Mouse (Mus musculus) left cerebral cortex, adult 8-10 months (tissue): ENCODE results near the gene Srpk2. TPM values are rescaled to one million over a fixed set of nuclear protein-coding genes. Genes with fewer than 3 reads are reported as not detected.
A peak's percentile ranks its signal among the peaks of the same experiment; 100 is the strongest.
"Not testable (repeated sequence)": the region's sequence is repeated elsewhere in the genome, so short reads cannot be mapped to it uniquely, and the experiment has no call there.

Experiments used
- DNase-seq, 2 experiments: peaks; one replicate each; pipeline ENCODE4 v3.0.0; 2022; ENCODE audit warnings: low spot score in 2 of 2
- total RNA-seq, 4 experiments: library from RNA; stranded (reverse); gene quantifications; 2 replicates each; pipeline ENCODE4 v1.2.4; 2022

The Srpk2 gene
- total RNA-seq, 4 experiments from 2014 or later: 175 to 211 (median 194) TPM

DNA sequence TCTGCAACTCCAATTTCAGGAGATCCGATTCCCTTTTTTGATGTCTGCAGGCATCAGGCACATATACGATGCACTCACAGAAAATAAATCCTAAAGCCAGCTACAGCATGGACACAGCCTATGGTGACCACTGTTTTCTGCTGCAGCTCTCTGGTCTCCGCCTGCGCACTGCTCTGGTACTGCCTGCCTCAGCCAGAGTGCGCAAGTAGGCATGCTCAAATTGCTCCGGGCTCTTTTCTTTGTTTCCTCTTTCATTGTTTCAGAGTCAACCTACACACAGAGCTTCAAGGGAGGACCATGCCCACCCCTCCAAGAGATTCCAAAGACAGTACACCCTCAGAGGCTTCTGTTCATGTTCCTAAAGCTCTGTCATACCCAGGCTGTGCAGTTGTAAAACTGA is 175.8 kb downstream of the Srpk2 start:
- no peak for DNase-seq

DNA sequence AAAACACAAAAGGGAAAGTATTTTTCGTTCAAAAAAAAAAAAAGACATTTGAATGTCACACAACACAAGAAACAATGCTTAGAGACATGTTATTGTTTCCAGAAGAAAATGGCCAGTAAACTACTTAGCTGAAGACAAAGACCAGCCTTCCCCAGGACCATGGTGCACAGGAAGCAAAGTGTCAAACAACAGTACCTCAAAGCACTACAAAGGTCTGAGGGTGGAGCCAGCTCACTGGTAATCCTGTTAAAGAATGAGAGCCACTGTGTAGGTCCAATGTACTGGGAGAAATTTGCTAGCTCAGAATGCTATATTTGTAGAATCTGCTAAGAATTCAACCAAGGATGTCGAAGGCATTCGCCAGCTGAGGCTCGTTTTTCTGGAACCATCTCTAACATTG is 177.2 kb downstream of the Srpk2 start:
- no peak for DNase-seq

DNA sequence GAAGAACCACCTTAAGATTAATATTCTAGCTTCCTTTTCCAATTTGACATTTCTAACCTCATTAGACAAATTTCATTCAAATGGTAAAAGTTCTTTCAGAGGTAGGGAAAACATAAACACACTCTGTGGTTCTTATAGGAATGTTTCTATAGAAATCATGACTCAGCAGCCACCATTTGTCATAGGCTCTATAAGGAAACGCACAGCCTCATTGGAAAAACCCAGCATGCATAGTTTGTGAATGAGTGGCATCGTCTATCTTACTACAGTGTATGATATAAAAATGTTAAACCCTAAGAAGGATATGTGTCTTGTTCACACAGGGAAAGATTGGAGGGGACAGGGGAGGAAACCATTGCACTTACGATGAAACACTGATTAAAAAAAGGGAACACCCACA is 178.8 kb downstream of the Srpk2 start:
- no peak for DNase-seq

DNA sequence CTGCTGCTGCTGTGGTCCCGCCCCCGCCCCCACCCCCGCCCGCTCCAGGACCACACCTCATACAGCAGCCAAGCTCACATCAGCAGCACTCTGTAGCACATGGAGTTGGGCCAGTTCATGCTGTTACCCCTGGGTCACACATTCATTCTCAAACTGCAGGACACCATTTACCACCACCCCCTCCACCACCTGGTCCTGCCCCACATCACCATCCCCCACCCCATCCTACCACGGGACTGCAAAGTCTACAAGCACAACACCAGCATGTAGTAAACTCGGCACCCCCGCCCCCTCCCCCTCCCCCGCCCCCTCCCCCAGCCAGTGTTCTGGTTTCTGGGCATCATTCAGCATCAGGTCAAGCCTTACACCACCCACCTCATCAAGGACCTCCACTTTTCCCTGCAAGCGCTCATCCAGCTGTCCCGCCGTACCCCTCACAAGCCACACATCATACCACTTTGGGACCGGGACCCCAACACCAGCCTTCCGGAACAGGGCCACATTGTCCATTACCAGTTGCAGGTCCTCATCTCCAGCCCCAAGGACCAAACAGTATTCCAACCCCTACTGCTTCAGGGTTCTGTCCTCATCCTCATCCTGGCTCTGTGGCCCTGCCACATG is 182.0 kb downstream of the Srpk2 start:
- peak in 1 of 2 experiments; percentile 12 for DNase-seq

DNA sequence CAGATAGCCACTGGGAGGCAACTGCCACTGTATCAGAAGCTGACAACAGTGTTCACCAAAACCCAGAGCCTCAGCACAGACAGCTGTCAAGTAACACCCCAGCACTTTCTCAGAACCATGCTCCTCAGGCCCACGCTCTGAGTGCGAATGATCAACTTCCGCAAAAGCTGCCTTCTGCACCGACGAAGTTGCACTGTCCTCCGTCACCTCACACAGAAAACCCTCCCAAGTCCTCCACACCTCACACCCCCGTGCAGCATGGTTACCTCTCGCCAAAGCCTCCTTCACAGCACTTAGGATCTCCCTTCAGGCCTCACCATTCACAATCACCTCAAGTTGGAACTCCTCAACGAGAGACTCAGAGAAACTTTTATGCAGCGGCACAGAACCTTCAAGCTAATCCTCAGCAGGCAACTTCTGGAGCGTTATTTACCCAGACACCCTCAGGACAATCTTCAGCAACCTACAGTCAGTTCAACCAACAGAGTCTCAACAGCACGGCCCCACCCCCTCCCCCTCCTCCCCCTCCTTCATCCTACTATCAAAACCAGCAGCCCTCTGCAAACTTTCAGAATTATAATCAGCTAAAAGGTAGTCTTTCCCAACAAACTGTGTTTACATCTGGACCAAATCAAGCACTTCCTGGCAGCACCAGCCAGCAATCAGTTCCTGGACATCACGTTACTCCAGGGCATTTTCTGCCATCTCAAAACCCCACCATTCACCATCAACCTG is 182.7 kb downstream of the Srpk2 start:
- DNase-seq: peak; percentile 18 to 52

DNA sequence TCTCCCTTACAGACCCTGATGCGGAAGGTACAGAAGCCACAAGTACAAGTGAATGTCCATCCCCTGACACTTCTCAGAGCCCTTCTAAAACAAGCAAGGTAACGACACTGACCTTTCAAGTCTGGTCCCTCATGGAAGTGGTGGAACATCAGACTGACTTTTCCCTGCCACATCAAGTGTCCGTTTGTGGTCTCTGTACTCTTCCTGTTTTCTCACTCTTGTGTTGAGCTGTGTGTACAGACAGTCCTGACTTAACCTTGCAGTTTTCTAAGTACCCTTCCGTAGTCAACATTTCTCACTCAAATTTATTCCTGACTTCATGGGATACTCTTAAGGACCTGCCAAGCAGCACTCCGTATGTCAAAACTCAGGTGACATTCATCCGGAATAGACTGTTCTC is 183.7 kb downstream of the Srpk2 start:
- DNase-seq: peak in 1 of 2 experiments; percentile 2

DNA sequence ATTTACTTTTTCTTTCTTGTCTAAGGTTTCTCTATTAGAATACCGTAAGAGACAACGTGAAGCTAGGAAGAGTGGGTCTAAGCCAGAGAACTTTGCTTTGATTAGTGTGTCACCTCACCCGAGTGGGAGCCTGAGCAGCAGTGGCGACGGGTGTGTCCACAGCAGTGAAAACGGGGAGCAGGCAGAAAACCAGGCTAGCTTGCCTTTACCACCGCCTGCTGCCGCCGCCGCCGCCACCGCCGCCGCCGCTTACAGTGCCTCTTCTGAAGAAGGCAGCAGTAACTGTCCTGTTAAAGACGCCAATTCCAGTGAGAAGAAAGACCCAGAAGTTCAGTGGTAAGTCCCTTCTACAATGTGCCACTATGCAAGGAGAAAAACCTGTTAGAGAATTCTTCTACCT is 185.2 kb downstream of the Srpk2 start:
- peak in 1 of 2 experiments; percentile 1 for DNase-seq

DNA sequence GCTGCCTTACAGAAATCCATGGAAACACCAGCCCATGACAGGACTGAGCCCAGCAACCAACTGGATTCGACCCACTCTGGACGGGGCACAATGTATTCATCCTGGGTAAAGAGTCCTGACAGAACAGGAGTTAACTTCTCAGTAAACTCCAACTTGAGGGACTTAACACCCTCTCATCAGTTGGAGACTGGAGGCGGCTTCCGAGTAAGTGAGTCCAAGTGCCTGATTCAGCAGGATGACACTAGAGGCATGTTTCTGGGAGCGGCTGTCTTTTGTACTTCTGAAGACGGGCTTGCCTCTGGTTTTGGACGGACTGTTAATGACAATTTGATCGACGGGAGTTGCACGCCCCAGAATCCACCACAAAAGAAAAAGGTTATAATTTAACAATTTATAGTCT is 186.5 kb downstream of the Srpk2 start:
- DNase-seq: peak in 1 of 2 experiments; percentile 13

DNA sequence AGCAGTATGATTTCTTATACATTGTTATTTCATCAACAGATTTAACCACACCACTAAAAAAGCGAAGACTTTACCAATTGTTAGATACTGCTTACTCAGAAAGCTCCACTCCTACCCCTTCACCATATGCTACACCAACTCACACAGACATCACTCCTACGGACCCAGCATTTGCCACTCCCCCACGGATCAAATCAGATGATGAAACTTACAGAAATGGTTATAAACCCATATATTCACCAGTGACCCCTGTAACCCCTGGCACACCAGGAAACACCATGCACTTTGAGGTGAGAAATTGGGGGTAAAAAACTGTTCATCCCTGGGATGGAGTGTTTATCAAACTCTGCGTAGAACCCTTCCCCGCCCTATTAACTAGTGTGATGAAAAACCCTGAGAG is 187.5 kb downstream of the Srpk2 start:
- DNase-seq: peak in 1 of 2 experiments; percentile 2

DNA sequence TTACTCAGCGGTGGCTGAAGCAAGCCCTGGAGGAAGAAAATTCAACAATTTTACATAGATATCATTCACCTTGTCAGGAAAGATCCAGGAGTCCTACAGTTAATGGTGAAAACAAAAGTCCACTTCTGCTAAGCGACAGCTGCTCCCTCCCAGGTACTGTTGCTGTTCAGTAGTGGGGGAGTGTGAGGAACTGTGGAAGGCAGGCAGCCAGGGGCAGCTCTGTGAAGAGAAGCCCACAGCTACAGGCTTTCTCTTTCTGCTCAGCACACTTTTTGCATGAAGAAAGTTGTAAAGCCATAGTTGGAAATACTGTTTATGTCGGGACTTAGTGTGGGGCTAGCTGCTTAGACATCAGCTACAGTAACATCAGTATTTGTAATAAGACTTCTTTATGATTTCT is 188.0 kb downstream of the Srpk2 start:
- peak in 1 of 2 experiments; percentile 1 for DNase-seq

DNA sequence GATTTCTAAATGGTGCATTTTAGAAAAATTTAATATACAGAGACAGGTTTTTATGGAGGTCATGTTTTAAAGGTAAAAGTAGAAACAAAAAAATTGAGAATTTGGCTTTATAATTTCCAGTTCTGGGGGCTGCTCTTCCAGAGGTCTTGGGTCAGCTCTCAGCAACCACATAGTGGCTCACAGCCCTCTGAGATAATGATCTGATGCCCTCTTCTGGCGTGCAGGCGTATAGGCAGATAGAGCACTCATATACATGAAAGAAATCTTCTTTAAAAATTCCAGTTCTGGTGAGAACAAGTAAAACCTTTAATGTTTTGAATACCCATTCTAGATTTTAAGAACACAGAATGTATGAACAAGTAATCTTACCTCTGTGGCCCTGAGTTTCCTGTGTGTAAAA is 193.6 kb downstream of the Srpk2 start:
- no peak for DNase-seq

DNA sequence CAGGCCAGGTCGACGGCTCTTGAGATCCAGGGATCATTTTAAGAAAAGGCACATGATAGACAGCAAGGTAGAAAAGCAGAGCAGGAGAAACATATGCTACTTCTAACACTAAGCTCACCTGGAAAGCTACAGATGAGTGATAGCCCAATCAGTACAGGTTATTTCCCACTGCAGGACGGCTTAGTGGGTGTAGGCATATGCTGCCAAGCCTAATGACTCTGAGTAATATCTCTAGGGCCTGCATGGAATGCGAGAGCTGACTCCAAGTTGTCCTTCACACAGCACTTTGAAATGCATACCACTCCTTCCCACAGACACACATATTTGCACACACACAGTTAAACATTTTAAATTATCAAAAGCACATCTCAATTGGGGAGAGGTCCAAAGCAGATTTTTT is 195.2 kb downstream of the Srpk2 start:
- no peak for DNase-seq

DNA sequence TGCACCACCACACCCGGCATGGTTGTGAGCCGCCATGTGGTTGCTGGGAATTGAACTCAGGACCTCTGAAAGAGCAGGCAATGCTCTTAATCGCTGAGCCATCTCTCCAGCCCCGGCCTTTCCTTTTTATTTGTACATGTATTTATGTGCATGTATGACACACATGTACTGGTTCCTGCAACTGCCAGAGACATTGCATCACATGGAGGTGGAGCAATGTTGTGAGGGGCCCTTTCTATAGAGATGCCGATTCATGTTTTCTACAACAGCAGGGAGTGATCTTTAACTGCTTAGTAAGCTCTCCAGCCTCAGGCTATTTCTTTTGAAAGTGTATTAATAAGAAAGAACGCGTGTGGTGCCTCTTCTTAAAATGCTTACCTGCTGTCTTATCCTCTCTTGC is 200.6 kb downstream of the Srpk2 start:
- no peak for DNase-seq

DNA sequence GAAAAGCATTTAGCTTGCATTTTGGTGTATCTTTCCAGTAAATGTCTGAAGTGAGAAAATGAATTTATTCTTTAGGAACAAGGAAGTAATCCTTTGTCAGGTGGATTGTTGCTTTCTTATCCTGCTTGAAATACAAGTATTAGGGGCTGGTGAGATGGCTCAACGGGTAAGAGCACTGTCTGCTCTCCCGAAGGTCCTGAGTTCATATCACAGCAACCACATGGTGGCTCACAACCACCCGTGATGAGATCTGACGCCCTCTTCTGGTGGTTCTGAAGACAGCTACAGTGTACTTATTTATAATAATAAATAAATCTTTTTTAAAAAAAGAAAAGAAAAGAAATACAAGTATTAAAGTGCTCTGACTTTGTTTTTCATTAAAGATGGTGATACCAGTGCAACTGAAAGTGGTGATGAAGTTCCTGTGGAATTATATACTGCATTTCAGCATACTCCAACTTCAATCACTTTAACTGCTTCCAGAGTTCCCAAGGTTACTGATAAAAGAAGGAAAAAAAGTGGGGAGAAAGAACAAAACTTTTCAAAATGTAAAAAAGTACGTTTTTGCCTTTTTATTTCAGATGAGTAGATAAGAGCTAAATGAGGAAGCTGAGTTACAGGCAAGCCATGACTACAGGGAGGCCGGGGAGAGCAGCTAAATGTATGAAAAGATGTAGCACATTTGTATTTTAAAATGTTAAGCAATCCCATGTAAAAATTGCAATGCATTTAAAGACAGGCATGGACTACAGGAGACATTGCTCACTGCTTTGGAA is 211.1 kb downstream of the Srpk2 start:
- DNase-seq: no peak

DNA sequence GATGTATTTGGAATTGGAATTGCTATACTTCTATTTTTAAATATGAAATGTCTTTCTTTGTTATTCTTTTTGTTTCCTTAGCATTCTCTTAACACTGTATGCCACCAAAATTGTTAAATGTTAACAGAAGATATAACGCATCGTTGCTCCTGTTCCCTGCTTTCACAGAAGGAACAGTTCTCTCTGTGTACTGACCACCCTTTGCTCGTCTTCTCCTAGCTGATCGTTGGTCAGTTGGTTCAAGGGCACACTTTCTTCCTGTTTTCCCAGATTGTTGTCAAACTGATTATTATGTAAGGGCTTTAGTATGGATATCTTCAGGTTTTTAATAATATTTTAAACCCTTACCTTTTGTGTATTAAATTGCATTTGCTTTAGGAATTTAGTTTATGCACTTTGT is 217.9 kb downstream of the Srpk2 start:
- DNase-seq: no peak

DNA sequence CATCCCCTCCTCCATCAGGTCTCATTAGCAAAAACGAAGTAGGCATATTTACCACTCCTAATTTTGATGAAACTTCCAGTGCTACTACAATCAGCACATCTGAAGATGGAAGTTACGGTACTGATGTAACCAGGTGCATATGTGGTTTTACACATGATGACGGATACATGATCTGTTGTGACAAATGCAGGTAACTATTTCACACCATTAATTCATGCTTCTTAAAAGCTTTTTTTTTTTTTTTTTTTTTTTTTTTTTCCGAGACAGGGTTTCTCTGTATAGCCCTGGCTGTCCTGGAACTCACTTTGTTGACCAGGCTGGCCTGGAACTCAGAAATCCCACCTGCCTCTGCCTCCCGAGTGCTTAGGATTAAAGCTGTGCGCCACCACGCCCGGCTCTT is 219.7 kb downstream of the Srpk2 start:
- no peak for DNase-seq

DNA sequence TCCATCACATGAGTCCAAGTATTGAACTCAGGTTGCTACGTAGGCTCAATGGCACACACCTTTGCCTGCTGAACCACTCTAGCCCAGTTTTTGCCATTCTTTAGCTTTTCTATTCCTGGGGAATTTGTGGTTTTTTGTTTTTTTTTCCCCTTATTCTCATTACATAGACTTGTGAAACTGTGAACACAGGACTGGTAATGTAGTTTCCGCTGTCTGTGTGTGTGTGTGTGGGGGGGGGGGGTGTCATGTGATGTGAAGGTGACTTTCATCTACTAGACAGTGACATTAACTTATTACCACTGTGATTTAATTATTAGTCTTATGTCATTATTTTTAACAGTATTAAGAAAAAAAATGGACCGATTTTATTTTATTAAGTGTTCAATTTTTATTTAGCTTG is 220.2 kb downstream of the Srpk2 start:
- no peak for DNase-seq

DNA sequence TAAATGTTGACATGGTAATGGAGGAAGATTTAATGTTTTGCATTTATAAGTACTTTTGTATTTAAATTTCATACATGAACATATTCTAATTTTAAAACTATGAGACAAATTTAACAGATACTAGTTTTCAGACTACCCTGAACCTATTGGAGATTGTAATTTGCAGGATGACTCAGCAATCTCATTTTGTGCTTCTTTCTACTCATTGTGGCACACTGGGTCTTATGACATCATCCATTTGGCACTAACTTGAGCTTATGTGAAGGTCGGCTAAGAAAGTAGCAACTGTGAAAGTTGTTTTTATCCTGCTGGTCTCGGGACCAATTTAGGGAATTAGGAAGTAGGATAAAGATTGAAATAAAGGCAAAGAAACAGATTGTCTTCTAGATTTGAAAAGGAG is 222.7 kb downstream of the Srpk2 start:
- no peak for DNase-seq

DNA sequence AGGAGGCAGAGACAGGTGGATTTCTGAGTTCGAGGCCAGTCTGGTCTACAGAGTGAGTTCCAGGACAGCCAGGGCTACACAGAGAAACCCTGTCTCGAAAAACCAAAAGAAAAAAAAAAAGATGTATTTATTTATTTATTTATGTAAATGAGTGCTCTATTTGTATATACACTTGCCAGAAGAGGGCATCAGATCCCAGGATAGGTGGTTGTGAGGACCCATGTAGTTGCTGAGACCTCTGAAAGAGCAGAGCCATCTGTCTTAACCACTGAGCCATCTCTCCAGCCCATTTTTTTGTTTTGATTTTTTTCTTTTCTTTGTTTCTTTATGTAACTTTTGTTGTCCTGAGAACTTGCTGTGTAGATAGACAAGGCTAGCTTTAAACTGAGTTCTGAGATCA is 230.9 kb downstream of the Srpk2 start:
- not testable (repeated sequence) for DNase-seq
